Mouse (Mus musculus) limb, embryonic 14.5 days (tissue): ENCODE results near the gene Cmbl. TPM values are rescaled to one million over a fixed set of nuclear protein-coding genes. Genes with fewer than 3 reads are reported as not detected.

Source experiments
- ATAC-seq: fragments of 200-750 bp; cut with Nextera tagmentation; 2 replicates; pipeline ENCODE4 v1.8.0; 2017; ENCODE audit warnings: low read depth, moderate number of reproducible peaks, moderate TSS enrichment; ENCODE audit not compliant: low FRiP score
- DNase-seq: peaks from one replicate; pipeline ENCODE4 v3.0.0-alpha.2; 2015; ENCODE audit warnings: low spot score
- H3K27ac ChIP-seq: fragments of 300-500 bp; sonication (generic); replicated peaks from 2 replicates; pipeline ENCODE4 v1.5.1; 2014; ENCODE audit warnings: low read depth, mild to moderate bottlenecking, low read length, moderate library complexity, mixed read lengths
- H3K27me3 ChIP-seq: fragments of 300-500 bp; sonication (generic); 2 replicates; pipeline ENCODE4 v1.6.1; 2014; ENCODE audit warnings: low read length, mixed read lengths; ENCODE audit not compliant: control insufficient read depth, insufficient read depth
- H3K36me3 ChIP-seq: fragments of 300-500 bp; sonication (generic); 2 replicates; pipeline ENCODE4 v1.6.1; 2014; ENCODE audit warnings: mild to moderate bottlenecking, low read length, moderate library complexity, mixed read lengths; ENCODE audit not compliant: control insufficient read depth, insufficient read depth
- H3K4me1 ChIP-seq: fragments of 300-500 bp; sonication (generic); 2 replicates; pipeline ENCODE4 v1.6.1; 2014; ENCODE audit warnings: antibody characterized with exemption, low read length, mixed read lengths; ENCODE audit not compliant: control insufficient read depth, insufficient read depth
- H3K4me2 ChIP-seq: fragments of 300-500 bp; sonication (generic); replicated peaks from 2 replicates; pipeline ENCODE4 v1.6.1; 2014; ENCODE audit warnings: low read depth, mild to moderate bottlenecking, low read length, moderate library complexity; ENCODE audit not compliant: severe bottlenecking
- H3K4me3 ChIP-seq: fragments of 300-500 bp; sonication (generic); replicated peaks from 2 replicates; pipeline ENCODE4 v1.5.1; 2014; ENCODE audit warnings: low read length
- H3K9ac ChIP-seq: fragments of 300-500 bp; sonication (generic); 2 replicates; pipeline ENCODE4 v1.6.1; 2014; ENCODE audit warnings: mild to moderate bottlenecking, low read depth, low read length, moderate library complexity; ENCODE audit not compliant: severe bottlenecking
- H3K9me3 ChIP-seq: fragments of 300-500 bp; sonication (generic); 2 replicates; pipeline ENCODE4 v1.6.1; 2016; ENCODE audit warnings: low read length; ENCODE audit not compliant: control insufficient read depth
- POLR2A ChIP-seq: fragments of 200-500 bp; IDR thresholded peaks from 2 replicates; pipeline ENCODE4 v1.8.0; 2012; ENCODE audit warnings: inconsistent platforms, mild to moderate bottlenecking, moderate library complexity, borderline replicate concordance; ENCODE audit not compliant: insufficient read depth, insufficient read length; ENCODE audit errors: extremely low read depth
- WGBS: fragments of 180-500 bp; shearing (Covaris S2); extraction: QIAGEN DNeasy Blood & Tissue Kit; methylation state at CpG from one replicate; pipeline ENCODE4 v1.1.7; 2014; 5-methylcytosine and 5-hydroxymethylcytosine counted together
- polyA plus RNA-seq, 2 experiments: library from polyadenylated mRNA; depleted of rRNA in 1 of 2; stranded (reverse) in 1 of 2; unstranded in 1 of 2; fragments of >200 nt; fragmentation: Nextera tagmentation in 1 of 2; extraction: Ambion mirVana in 1 of 2; gene quantifications; 2 replicates each; pipeline versions ENCODE4 v1.2.1 to v1.2.3; 2012 to 2014

Gene Cmbl
- polyA plus RNA-seq, 2 experiments = 2.2 to 3.0 TPM

DNA sequence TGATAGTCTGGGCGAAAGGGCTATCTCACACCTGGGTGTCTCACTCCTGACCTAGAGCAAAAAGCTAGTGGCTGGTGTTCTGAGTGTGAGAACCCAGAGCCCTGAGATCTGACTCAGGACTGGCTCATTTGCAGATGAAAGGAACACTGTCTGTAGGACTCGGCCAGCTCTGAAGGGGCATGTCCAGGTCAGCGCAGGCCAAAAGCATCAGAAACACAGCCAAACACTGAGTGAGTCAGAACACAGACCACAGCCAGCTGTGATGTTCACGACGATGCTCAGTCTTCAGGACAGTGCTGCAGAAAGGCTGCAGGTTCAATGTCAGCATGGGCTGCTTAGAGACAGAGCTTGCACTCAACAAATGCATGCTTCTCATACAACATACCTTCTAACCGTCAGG, 3.8 kb upstream of the Cmbl start:
- TF ChIP-seq POLR2A = no peak
- WGBS = 83% methylated on average over 6 of the region's 6 CpGs
- DNase-seq (no peak), ATAC-seq (no peak)
- Histone ChIP-seq H3K9me3 (no peaks in the 10 kb centered on the region), H3K27ac (no peak overlapping the region), H3K4me2 (no peak overlapping the region), H3K9ac (no peak overlapping the region), H3K27me3 (no peaks in the 10 kb centered on the region), H3K4me1 (no peaks in the 10 kb centered on the region), H3K4me3 (no peak overlapping the region), H3K36me3 (no peaks in the 10 kb centered on the region)

DNA sequence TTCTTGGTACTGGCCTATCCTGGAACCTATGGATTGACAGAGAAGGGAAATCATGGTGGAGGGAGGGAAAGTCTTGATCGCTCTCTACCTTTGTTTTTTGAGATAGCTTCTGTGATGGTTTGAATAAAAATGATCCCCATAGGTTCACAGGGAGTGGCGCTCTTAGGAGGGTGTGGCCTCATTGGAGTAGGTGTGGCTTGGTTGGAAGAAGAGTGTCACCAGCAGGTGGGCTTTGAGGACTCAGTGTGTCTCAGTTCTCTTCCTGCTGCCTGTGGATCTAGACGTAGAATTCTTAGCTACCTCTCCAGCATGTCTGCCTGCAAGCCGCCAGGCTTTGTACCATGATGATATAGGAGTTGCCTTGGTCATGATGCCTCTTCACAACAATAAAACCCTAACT, 3.2 kb upstream of the Cmbl start:
- no peaks in the 10 kb centered on the region for H3K36me3 ChIP-seq
- H3K4me3 ChIP-seq = no peak overlapping the region
- TF ChIP-seq POLR2A = no peak
- H3K4me2 ChIP-seq = no peak overlapping the region
- H3K9me3 ChIP-seq = no peaks in the 10 kb centered on the region
- WGBS = 95% methylated on average over 4 of the region's 4 CpGs
- DNase-seq = no peak
- no peaks in the 10 kb centered on the region for H3K27me3 ChIP-seq
- H3K9ac ChIP-seq = no peak overlapping the region
- ATAC-seq = no peak
- no peak overlapping the region for H3K27ac ChIP-seq
- H3K4me1 ChIP-seq = no peaks in the 10 kb centered on the region

DNA sequence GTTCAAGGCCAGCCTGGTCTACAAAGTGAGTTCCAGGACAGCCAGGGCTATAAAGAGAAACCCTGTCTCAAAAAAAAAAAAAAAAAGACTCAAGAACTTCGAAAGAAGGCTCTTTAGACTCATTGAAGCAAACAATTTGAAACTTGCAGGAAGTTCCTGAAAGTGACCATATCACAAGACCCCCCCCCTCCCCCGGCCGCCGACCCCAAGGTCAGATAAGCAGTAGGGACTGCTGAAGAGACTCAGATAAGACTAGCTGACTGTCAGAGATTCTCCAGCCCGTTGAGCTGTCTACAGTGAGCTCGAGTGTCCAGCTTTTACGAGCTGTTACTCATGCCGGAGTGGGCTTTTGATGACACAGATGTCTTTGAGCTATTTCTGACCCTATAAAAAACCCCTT, 2.3 kb upstream of the Cmbl start:
- DNase-seq (no peak), ATAC-seq (no peak)
- Histone ChIP-seq H3K36me3 (no peaks in the 10 kb centered on the region), H3K27me3 (no peaks in the 10 kb centered on the region), H3K9ac (no peak overlapping the region), H3K4me2 (no peak overlapping the region), H3K9me3 (no peaks in the 10 kb centered on the region), H3K27ac (no peak overlapping the region), H3K4me3 (no peak overlapping the region), H3K4me1 (no peaks in the 10 kb centered on the region)
- 47% methylated on average over 8 of the region's 8 CpGs for WGBS
- TF ChIP-seq POLR2A = no peak

DNA sequence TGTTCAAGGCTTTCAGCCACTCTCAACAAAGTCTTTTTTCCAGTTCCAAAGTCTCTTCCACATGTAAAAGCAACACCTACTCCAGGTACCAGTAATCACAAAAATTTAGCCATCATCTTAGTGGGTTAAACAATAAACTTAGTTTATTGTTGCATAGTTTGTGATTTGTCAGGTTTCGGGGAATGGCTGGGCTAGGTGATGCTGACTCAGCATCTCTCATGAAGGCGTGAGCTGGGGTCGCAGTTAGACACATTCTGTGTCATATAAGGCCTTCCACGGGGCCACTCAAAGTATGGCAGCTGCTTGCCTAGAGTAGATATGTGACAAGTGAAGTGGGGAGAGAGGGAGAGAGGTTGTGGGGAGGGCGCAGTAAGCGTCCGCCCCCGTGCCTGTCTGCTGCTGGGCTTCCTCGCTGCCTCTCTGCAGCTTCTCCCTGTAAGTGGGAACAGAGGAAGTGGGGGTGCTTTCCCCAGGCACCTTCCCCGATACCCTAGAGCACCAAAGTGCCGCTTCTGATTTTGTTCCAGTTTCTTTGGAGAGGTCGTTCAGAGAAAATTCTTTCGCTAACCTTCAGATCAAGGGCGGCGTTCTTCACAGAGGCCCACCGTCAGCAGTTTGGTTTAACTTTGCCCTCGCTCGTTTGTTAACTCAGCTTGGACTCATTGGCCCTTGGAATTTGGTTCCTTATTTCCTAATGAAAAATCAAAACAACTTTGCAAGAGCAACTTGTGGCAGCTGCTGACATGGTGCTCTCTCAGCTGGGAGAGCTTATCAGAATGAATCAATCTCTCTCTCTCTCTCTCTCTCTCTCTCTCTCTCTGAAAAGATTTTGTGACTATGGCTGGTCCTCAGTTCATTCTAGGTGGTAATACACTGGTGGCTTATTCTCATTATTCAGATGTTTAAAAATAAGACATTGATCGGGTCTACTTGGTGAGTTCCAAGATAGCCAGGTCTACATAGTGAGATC, 1.3 kb upstream of the Cmbl start:
- no peak overlapping the region for H3K4me2 ChIP-seq
- no peak for TF ChIP-seq POLR2A
- H3K27me3 ChIP-seq = no peaks in the 10 kb centered on the region
- no peak overlapping the region for H3K9ac ChIP-seq
- peaks cover 4% of the 10 kb centered on the region for H3K4me1 ChIP-seq
- WGBS = 54% methylated on average over 19 of the region's 19 CpGs
- ATAC-seq = no peak
- H3K4me3 ChIP-seq = no peak overlapping the region
- H3K27ac ChIP-seq = no peak overlapping the region
- H3K36me3 ChIP-seq = no peaks in the 10 kb centered on the region
- no peaks in the 10 kb centered on the region for H3K9me3 ChIP-seq
- no peak for DNase-seq

DNA sequence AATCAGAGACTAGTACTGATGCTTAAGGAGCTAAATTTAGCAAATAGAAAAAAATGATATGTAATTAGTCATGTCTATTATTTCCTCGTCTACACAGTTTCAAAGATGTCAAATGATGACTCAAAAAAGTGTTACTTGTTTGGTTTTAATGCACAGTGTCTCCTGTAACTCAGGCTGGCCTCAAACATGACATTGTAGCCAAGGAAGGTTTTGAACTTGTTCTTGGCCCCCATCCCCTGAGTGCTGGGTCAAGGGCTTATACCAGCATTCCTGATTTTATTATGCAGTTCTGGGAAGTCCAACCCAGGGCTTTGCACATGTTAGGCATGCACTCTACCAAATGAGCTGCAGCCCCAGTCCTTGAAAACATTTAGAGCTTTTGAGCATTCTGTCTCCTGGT, 597 bp downstream of the Cmbl start:
- no peak for ATAC-seq
- H3K27me3 ChIP-seq = no peaks in the 10 kb centered on the region

More for the DNA sequence above, 597 bp downstream of the Cmbl start:
- Histone ChIP-seq H3K9me3 (no peaks in the 10 kb centered on the region), H3K36me3 (no peaks in the 10 kb centered on the region), H3K4me2 (no peak overlapping the region), H3K4me3 (no peak overlapping the region), H3K4me1 (peaks cover 8% of the 10 kb centered on the region), H3K9ac (no peak overlapping the region), H3K27ac (no peak overlapping the region)
- DNase-seq = no peak
- TF ChIP-seq POLR2A = no peak
- 63% methylated on average over 1 of the region's 1 CpGs for WGBS
